Mouse (Mus musculus): ENCODE data around the gene Ptgs2. TPM values are rescaled to one million over a fixed set of nuclear protein-coding genes. Genes with fewer than 3 reads are reported as not detected.

Gene Ptgs2
- total and polyA plus RNA-seq, 3 experiments: not detected

DNA sequence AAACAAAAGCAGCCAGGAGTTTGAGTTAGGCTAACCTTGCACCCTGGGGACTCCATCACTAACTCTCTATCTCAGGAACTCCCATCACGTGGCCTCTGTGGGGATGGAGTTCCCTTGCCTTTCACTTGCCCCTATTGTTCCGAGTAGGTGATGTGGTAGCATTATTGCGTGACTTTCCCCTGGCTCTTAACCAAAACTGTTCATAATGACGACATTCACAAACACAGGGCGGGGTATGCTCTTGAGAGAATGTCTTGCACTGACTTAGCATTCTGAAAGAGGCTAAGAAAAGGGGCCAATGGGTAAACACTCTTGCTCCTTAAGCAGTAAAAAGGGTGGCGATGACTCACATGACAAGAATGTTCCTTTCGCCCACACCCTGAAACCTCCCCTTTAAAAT lies 15.5 kb downstream of the Ptgs2 start:
- ATAC-seq (ENCODE audit: extremely low read depth, insufficient number of reproducible peaks, low FRiP score, poor library complexity, severe bottlenecking) (no peak), DNase-seq (ENCODE audit: low spot score) (no peak)
- Histone ChIP-seq H3K27me3 (ENCODE audit: insufficient read depth, low read length) (no peaks in the 10 kb centered on the region), H3K4me1 (ENCODE audit: insufficient read depth, low read depth, low read length) (no peaks in the 10 kb centered on the region), H3K9me3 (replicated peaks) (peaks cover 30% of the 10 kb centered on the region), H3K36me3 (replicated peaks) (no peaks in the 10 kb centered on the region), H3K4me3 (ENCODE audit: low read depth, low read length) (no peak overlapping the region)
- TF ChIP-seq CTCF (IDR thresholded peaks at IDR 0.05; ENCODE audit: low read depth, low read length) (no peak), POLR2AphosphoS5 (IDR thresholded peaks at IDR 0.05; ENCODE audit: insufficient replicate concordance, low read depth, low read length) (no peak), TAL1 (conservative IDR thresholded peaks at IDR 0.05; ENCODE audit: low read depth, low read length) (no peak), GATA2 (IDR thresholded peaks at IDR 0.05; ENCODE audit: borderline replicate concordance, low read depth, low read length) (no peak), GATA1 (IDR thresholded peaks at IDR 0.05; ENCODE audit: borderline replicate concordance, low read length) (no peak)

DNA sequence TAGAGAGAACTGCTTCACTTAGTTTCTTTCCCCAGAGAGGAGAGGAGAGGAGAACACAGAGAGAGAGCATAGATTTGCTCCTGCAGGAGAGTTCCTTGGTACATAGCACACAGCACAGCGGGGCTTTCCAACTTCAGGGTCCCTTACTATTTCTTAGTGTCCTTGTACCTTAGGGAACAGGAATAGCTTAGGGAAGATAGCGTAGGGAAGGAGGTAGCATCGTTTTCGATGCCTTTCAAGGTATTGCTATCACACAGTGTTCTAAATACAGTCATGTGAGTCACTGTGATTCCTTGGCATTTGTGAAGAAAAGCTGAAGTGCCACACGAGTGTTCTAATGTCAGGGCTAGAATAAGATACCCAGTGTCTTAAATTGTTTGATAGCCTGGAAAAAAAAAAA lies 18.5 kb downstream of the Ptgs2 start:
- Histone ChIP-seq H3K9me3 (replicated peaks) (peaks cover 39% of the 10 kb centered on the region), H3K27me3 (ENCODE audit: insufficient read depth, low read length) (no peaks in the 10 kb centered on the region), H3K4me1 (ENCODE audit: insufficient read depth, low read depth, low read length) (no peaks in the 10 kb centered on the region), H3K4me3 (ENCODE audit: low read depth, low read length) (no peak overlapping the region), H3K36me3 (replicated peaks) (no peaks in the 10 kb centered on the region)
- ATAC-seq (ENCODE audit: extremely low read depth, insufficient number of reproducible peaks, low FRiP score, poor library complexity, severe bottlenecking) (no peak), DNase-seq (ENCODE audit: low spot score) (no peak)
- no peak for TF ChIP-seq POLR2AphosphoS5 (IDR thresholded peaks at IDR 0.05; ENCODE audit: insufficient replicate concordance, low read depth, low read length)

DNA sequence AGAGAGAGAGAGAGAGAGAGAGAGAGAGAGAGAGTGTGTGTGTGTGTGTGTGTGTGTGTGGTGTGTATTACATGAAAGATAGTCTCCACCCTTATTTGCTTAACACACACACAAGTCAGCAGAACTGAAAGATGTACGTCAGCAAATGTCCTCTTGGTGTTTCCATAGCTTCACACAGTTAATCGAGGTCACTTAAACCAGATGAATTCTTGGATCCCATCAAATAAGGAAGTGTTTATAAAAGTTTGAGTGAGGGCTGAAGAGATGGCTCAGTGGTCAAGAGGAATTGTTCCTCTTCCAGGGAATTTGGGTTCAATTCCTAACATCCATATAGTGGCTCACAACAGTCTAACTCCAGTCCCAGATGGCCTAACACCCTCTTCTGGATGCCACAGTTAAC lies 25.7 kb downstream of the Ptgs2 start:
- no peaks in the 10 kb centered on the region for H3K4me1 ChIP-seq (ENCODE audit: insufficient read depth, low read depth, low read length)
- H3K36me3 ChIP-seq (replicated peaks): no peaks in the 10 kb centered on the region
- TF ChIP-seq GATA2 (IDR thresholded peaks at IDR 0.05; ENCODE audit: borderline replicate concordance, low read depth, low read length) (no peak), POLR2AphosphoS5 (IDR thresholded peaks at IDR 0.05; ENCODE audit: insufficient replicate concordance, low read depth, low read length) (no peak), CTCF (IDR thresholded peaks at IDR 0.05; ENCODE audit: low read depth, low read length) (no peak), TAL1 (conservative IDR thresholded peaks at IDR 0.05; ENCODE audit: low read depth, low read length) (no peak)
- ATAC-seq (ENCODE audit: extremely low read depth, insufficient number of reproducible peaks, low FRiP score, poor library complexity, severe bottlenecking) (no peak), DNase-seq (ENCODE audit: low spot score) (no peak)
- H3K4me3 ChIP-seq (ENCODE audit: low read depth, low read length): no peak overlapping the region
- H3K27me3 ChIP-seq (ENCODE audit: insufficient read depth, low read length): no peaks in the 10 kb centered on the region
- peaks cover 16% of the 10 kb centered on the region for H3K9me3 ChIP-seq (replicated peaks)

DNA sequence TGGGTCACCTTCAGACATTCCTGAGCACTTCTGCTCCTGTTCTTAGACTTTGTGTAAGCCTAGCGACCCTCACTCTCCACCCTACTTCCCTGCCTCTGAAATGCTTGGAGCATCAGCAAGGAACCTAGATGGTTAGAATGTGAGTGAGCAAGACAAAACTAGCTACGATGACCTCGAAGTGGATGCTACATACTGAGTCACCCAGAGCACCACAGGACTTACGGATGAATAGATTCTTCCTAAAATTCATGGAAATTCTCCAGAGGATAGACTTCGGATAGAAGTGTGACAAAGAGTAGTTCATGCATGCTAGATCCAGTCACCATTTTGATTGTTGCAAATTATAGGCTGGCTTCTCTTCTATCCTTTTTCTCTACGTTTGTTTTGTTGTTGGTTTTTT lies 30.2 kb downstream of the Ptgs2 start:
- no peaks in the 10 kb centered on the region for H3K4me1 ChIP-seq (ENCODE audit: insufficient read depth, low read depth, low read length)
- DNase-seq (ENCODE audit: low spot score) (no peak), ATAC-seq (ENCODE audit: extremely low read depth, insufficient number of reproducible peaks, low FRiP score, poor library complexity, severe bottlenecking) (no peak)
- no peak overlapping the region for H3K4me3 ChIP-seq (ENCODE audit: low read depth, low read length)
- no peaks in the 10 kb centered on the region for H3K27me3 ChIP-seq (ENCODE audit: insufficient read depth, low read length)
- no peak for TF ChIP-seq TAL1 (conservative IDR thresholded peaks at IDR 0.05; ENCODE audit: low read depth, low read length)
- no peak for TF ChIP-seq GATA1 (IDR thresholded peaks at IDR 0.05; ENCODE audit: borderline replicate concordance, low read length)
- no peak for TF ChIP-seq GATA2 (IDR thresholded peaks at IDR 0.05; ENCODE audit: borderline replicate concordance, low read depth, low read length)
- TF ChIP-seq POLR2AphosphoS5 (IDR thresholded peaks at IDR 0.05; ENCODE audit: insufficient replicate concordance, low read depth, low read length): no peak
- TF ChIP-seq CTCF (IDR thresholded peaks at IDR 0.05; ENCODE audit: low read depth, low read length): no peak
- H3K36me3 ChIP-seq (replicated peaks): no peaks in the 10 kb centered on the region
- peaks cover 4% of the 10 kb centered on the region for H3K9me3 ChIP-seq (replicated peaks)

DNA sequence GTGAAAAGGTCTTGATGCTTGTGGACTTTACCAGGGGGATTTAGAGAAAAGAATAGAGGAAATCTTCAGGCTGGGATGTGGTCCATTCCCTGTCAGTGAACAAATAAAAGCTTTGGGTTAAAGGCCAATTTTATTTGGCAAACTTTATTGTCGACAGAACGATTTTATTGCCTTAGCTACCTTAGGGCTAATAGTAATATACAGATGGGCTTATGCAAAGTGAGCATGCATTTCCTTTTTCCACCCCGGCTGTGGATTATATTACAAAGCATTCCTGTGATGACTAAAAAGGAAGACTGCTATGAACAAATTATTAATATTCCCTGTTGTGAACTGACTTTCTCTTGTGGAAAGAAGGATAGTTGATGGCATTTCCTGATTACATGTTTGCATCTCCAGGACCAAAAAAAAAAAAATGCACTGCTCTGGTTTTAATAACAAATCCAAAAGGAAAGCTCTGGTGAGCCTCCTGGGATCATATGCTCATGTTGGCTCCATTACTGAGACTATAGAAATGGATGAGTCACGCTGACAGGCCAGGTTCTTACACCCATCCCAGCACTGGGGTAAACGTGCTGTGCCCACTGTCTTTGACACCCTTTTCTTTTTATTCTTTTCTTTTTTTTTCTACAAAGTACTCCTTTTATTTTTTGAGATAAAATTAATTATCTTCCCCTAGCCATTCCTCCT lies 30.9 kb downstream of the Ptgs2 start:
- no peaks in the 10 kb centered on the region for H3K4me1 ChIP-seq (ENCODE audit: insufficient read depth, low read depth, low read length)
- no peaks in the 10 kb centered on the region for H3K27me3 ChIP-seq (ENCODE audit: insufficient read depth, low read length)
- H3K36me3 ChIP-seq (replicated peaks): no peaks in the 10 kb centered on the region
- TF ChIP-seq GATA2 (IDR thresholded peaks at IDR 0.05; ENCODE audit: borderline replicate concordance, low read depth, low read length): no peak
- TF ChIP-seq GATA1 (IDR thresholded peaks at IDR 0.05; ENCODE audit: borderline replicate concordance, low read length): no peak
- TF ChIP-seq TAL1 (conservative IDR thresholded peaks at IDR 0.05; ENCODE audit: low read depth, low read length): no peak
- no peak for TF ChIP-seq POLR2AphosphoS5 (IDR thresholded peaks at IDR 0.05; ENCODE audit: insufficient replicate concordance, low read depth, low read length)
- no peak for TF ChIP-seq CTCF (IDR thresholded peaks at IDR 0.05; ENCODE audit: low read depth, low read length)
- H3K9me3 ChIP-seq (replicated peaks): peaks cover 4% of the 10 kb centered on the region; the same call in 1 of the 2 replicates
- ATAC-seq (ENCODE audit: extremely low read depth, insufficient number of reproducible peaks, low FRiP score, poor library complexity, severe bottlenecking) (no peak), DNase-seq (ENCODE audit: low spot score) (no peak)
- H3K4me3 ChIP-seq (ENCODE audit: low read depth, low read length): no peak overlapping the region

DNA sequence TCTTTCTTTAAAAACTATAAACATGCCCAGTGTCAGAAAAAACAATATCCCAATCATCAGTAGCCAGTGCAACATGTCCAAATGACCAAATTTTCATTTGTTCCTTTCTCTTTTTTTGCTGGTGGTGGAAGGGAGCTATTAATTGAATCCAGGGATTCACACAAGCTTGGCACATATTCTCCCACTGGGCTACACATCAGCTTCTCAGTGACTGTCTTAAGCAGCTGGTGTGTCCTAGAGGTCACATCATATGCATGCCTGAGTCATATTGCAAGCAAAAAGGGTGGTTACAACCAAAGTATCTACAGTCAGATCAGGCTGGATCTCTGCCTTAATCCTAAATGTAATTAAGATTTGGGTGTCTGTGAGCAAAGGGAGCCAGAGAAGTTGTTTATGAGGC lies 35.5 kb downstream of the Ptgs2 start:
- H3K27me3 ChIP-seq (ENCODE audit: insufficient read depth, low read length): no peaks in the 10 kb centered on the region
- H3K36me3 ChIP-seq (replicated peaks): no peaks in the 10 kb centered on the region
- DNase-seq (ENCODE audit: low spot score) (no peak), ATAC-seq (ENCODE audit: extremely low read depth, insufficient number of reproducible peaks, low FRiP score, poor library complexity, severe bottlenecking) (no peak)
- TF ChIP-seq GATA2 (IDR thresholded peaks at IDR 0.05; ENCODE audit: borderline replicate concordance, low read depth, low read length): no peak
- TF ChIP-seq TAL1 (conservative IDR thresholded peaks at IDR 0.05; ENCODE audit: low read depth, low read length): no peak
- no peak for TF ChIP-seq CTCF (IDR thresholded peaks at IDR 0.05; ENCODE audit: low read depth, low read length)
- TF ChIP-seq GATA1 (IDR thresholded peaks at IDR 0.05; ENCODE audit: borderline replicate concordance, low read length): no peak
- TF ChIP-seq POLR2AphosphoS5 (IDR thresholded peaks at IDR 0.05; ENCODE audit: insufficient replicate concordance, low read depth, low read length): no peak
- H3K4me3 ChIP-seq (ENCODE audit: low read depth, low read length): no peak overlapping the region
- H3K4me1 ChIP-seq (ENCODE audit: insufficient read depth, low read depth, low read length): no peaks in the 10 kb centered on the region
- H3K9me3 ChIP-seq (replicated peaks): peaks cover 2% of the 10 kb centered on the region; the same call in 1 of the 2 replicates

All from G1E (cell line).